Mouse (Mus musculus): Measurements from ENCODE around the gene Samd10. TPM values are rescaled to one million over a fixed set of nuclear protein-coding genes. Genes with fewer than 3 reads are reported as not detected.

Samd10 gene
- polyA plus RNA-seq, 1 experiment from 2014 or later = 18.8 TPM

DNA sequence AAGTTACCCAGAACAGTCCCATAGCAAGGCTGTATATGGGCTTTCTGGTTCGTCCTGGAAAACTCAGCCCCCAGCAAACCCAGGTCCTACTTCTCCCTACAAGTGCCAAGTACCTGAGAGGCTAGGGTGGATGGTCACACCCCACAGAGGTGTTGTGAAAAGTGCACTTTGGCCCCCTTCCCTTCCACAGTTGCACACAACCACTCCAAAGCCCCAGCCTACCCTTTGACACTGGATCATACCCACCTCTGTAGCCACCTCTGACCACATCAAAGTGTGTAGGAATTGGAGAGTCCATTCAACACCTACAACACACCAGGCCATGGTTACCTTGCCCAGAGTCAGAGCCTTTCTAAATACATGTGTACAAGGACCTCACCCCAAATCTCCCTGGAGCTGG, 16.1 kb downstream of the Samd10 start:
- ATAC-seq = no peak
- no peak overlapping the region for H3K4me2 ChIP-seq (replicated peaks; ENCODE audit: low read depth)
- no peak for TF ChIP-seq CTCF (IDR thresholded peaks at IDR 0.05; ENCODE audit: low read depth)
- 50% methylated on average over 1 of the region's 1 CpGs for WGBS
- H3K9ac ChIP-seq (ENCODE audit: low read depth, low read length) = no peak overlapping the region
- no peaks in the 10 kb centered on the region for H3K27me3 ChIP-seq (replicated peaks; ENCODE audit: control insufficient read depth, insufficient read depth, low read length)
- peaks cover 36% of the 10 kb centered on the region for H3K36me3 ChIP-seq (ENCODE audit: control insufficient read depth, insufficient read depth)
- no peak overlapping the region for H3K27ac ChIP-seq (ENCODE audit: low read depth, low read length)
- H3K9me3 ChIP-seq (ENCODE audit: control insufficient read depth) = no peaks in the 10 kb centered on the region
- H3K4me3 ChIP-seq (ENCODE audit: low read depth, low read length) = no peak overlapping the region
- H3K4me1 ChIP-seq (replicated peaks; ENCODE audit: control insufficient read depth, insufficient read depth, low read length) = peaks cover 13% of the 10 kb centered on the region; the same call in 1 of the 2 replicates

- ATAC-seq = no peak
- no peaks in the 10 kb centered on the region for H3K9me3 ChIP-seq (ENCODE audit: control insufficient read depth)
- H3K36me3 ChIP-seq (ENCODE audit: control insufficient read depth, insufficient read depth) = peaks cover 31% of the 10 kb centered on the region
- 81% methylated on average over 2 of the region's 2 CpGs for WGBS
- H3K4me1 ChIP-seq (replicated peaks; ENCODE audit: control insufficient read depth, insufficient read depth, low read length) = peaks cover 13% of the 10 kb centered on the region; the same call in 1 of the 2 replicates
- peak overlapping the region; percentile 90 for H3K4me2 ChIP-seq (replicated peaks; ENCODE audit: low read depth)
- no peak for TF ChIP-seq CTCF (IDR thresholded peaks at IDR 0.05; ENCODE audit: low read depth)
- no peak overlapping the region for H3K27ac ChIP-seq (ENCODE audit: low read depth, low read length)
- 0 out of 2 replicates have a peak overlapping the region, but pooled peaks have one; percentile 86 for H3K4me3 ChIP-seq (ENCODE audit: low read depth, low read length)
- H3K9ac ChIP-seq (ENCODE audit: low read depth, low read length) = no peak overlapping the region; the same call in 1 of the 2 replicates
- no peaks in the 10 kb centered on the region for H3K27me3 ChIP-seq (replicated peaks; ENCODE audit: control insufficient read depth, insufficient read depth, low read length)
Observed at GRCm38 (mm10) chr2:181582358-181582757, 16.7 kb downstream of the Samd10 start.

DNA sequence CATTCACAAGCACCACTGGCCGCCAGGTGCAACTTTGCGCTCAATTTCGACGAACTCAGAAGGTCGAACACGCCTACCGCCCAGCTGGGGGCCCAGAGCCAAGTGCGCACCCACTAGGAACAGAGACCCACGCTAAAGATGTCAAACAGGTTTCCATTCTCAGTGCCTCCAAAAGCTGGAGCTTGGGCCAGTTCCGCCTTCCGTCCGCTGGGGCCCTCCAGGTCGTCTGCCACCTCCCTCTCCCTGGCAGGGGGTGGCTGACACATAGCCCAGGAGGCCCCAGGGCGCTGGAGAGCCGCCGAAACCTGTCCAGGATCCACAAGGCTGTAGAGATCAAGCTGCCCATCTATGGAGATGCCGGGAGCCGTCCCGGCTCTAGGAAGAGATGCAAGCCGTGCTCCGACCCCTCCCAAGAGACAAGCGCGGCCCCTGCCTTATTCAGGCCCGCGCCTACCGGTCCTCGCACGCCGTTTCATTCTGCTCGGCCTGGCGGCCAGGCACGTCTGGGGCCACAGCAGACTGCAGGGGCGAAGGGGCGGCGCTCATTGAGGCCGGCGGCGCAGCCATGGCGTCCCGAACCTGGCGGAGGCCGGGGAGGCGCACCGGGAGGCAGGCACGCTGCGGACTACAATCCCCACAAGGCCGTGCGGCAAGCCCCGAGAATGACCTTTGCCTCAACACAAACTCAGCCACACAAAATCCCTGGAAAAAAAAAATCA, 17.5 kb downstream of the Samd10 start:
- no peak for TF ChIP-seq CTCF (IDR thresholded peaks at IDR 0.05; ENCODE audit: low read depth)

DNA sequence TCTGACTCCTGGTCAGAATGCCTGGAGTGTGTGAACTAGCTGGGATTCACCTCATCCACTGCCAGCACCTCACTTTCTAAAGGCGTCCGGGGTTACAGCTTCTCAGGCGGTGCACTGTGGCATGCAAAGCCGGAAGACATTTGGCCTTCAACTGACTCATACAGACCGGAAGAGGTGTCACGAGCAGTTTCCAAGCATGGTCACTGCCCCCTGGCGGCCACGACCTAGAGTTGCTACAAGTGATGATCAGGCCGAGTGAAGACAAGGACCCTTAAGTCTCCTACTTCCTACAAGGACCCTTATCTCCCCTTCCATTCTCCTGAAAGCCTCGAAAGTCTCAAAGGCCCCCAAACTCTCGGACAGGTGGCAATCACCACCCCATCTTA, 18.0 kb downstream of the Samd10 start:
- Histone ChIP-seq H3K4me1 (replicated peaks; ENCODE audit: control insufficient read depth, insufficient read depth, low read length) (peaks cover 13% of the 10 kb centered on the region; the same call in 1 of the 2 replicates), H3K9me3 (ENCODE audit: control insufficient read depth) (no peaks in the 10 kb centered on the region), H3K36me3 (ENCODE audit: control insufficient read depth, insufficient read depth) (peaks cover 17% of the 10 kb centered on the region), H3K9ac (ENCODE audit: low read depth, low read length) (peak overlapping the region; percentile 83), H3K27me3 (replicated peaks; ENCODE audit: control insufficient read depth, insufficient read depth, low read length) (no peaks in the 10 kb centered on the region), H3K4me2 (replicated peaks; ENCODE audit: low read depth) (peak overlapping the region; percentile 90), H3K27ac (ENCODE audit: low read depth, low read length) (peak overlapping the region; percentile 97), H3K4me3 (ENCODE audit: low read depth, low read length) (peak overlapping the region; percentile 86)
- ATAC-seq = peak; percentile 79
- WGBS = under 1% methylated on average over 11 of the region's 11 CpGs
- TF ChIP-seq CTCF (IDR thresholded peaks at IDR 0.05; ENCODE audit: low read depth) = peak; percentile 97

More for the DNA sequence above, 17.5 kb downstream of the Samd10 start:
- Histone ChIP-seq H3K4me1 (replicated peaks; ENCODE audit: control insufficient read depth, insufficient read depth, low read length) (peaks cover 13% of the 10 kb centered on the region; the same call in 1 of the 2 replicates), H3K27me3 (replicated peaks; ENCODE audit: control insufficient read depth, insufficient read depth, low read length) (no peaks in the 10 kb centered on the region), H3K36me3 (ENCODE audit: control insufficient read depth, insufficient read depth) (peaks cover 23% of the 10 kb centered on the region), H3K27ac (ENCODE audit: low read depth, low read length) (peak overlapping the region; percentile 97), H3K4me2 (replicated peaks; ENCODE audit: low read depth) (peak overlapping the region; percentile 90), H3K9me3 (ENCODE audit: control insufficient read depth) (no peaks in the 10 kb centered on the region), H3K4me3 (ENCODE audit: low read depth, low read length) (peak overlapping the region; percentile 86), H3K9ac (ENCODE audit: low read depth, low read length) (peak overlapping the region; percentile 83)
- WGBS = under 1% methylated on average over 48 of the region's 49 CpGs
- ATAC-seq = peak; percentile 83

GRCm38 (mm10) chr2:181580131-181580772, 18.8 kb downstream of the Samd10 start:
- peak overlapping the region; percentile 90 for H3K4me2 ChIP-seq (replicated peaks; ENCODE audit: low read depth)
- no peak for ATAC-seq
- H3K27ac ChIP-seq (ENCODE audit: low read depth, low read length) = peak overlapping the region; percentile 97
- peaks cover 13% of the 10 kb centered on the region; the same call in 1 of the 2 replicates for H3K4me1 ChIP-seq (replicated peaks; ENCODE audit: control insufficient read depth, insufficient read depth, low read length)
- no peak for TF ChIP-seq CTCF (IDR thresholded peaks at IDR 0.05; ENCODE audit: low read depth)
- peaks cover 9% of the 10 kb centered on the region for H3K36me3 ChIP-seq (ENCODE audit: control insufficient read depth, insufficient read depth)
- H3K9ac ChIP-seq (ENCODE audit: low read depth, low read length) = peak overlapping the region; percentile 83
- no peaks in the 10 kb centered on the region for H3K27me3 ChIP-seq (replicated peaks; ENCODE audit: control insufficient read depth, insufficient read depth, low read length)
- H3K9me3 ChIP-seq (ENCODE audit: control insufficient read depth) = no peaks in the 10 kb centered on the region
- WGBS = 64% methylated on average over 5 of the region's 5 CpGs
- H3K4me3 ChIP-seq (ENCODE audit: low read depth, low read length) = peak overlapping the region; percentile 86

DNA sequence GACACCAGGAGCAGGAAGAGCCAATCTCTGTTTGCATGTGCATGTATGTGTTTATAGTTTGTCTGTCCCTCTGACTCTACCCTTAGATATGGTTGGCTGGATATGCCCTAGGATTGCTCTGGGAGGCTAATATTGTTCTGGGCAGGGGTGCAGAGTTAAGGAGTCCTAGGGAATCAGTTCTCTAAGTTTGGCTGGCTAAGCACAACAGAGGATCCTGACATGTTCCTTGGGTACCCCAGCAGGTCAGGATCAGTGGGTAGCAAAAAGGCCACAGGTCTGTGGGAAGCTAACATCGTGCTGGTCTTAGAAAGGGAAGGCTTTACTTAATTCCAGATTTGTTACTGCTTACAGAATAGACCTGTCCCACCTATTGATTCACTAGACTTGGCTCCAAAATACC, 19.3 kb downstream of the Samd10 start:
- Histone ChIP-seq H3K4me1 (replicated peaks; ENCODE audit: control insufficient read depth, insufficient read depth, low read length) (peaks cover 13% of the 10 kb centered on the region; the same call in 1 of the 2 replicates), H3K36me3 (ENCODE audit: control insufficient read depth, insufficient read depth) (peaks cover 9% of the 10 kb centered on the region), H3K4me2 (replicated peaks; ENCODE audit: low read depth) (peak overlapping the region; percentile 90), H3K4me3 (ENCODE audit: low read depth, low read length) (no peak overlapping the region), H3K9me3 (ENCODE audit: control insufficient read depth) (no peaks in the 10 kb centered on the region), H3K27ac (ENCODE audit: low read depth, low read length) (no peak overlapping the region), H3K27me3 (replicated peaks; ENCODE audit: control insufficient read depth, insufficient read depth, low read length) (no peaks in the 10 kb centered on the region), H3K9ac (ENCODE audit: low read depth, low read length) (0 out of 2 replicates have a peak overlapping the region, but pooled peaks have one; percentile 27)
- no peak for ATAC-seq
- no peak for TF ChIP-seq CTCF (IDR thresholded peaks at IDR 0.05; ENCODE audit: low read depth)
- WGBS = 79% methylated on average over 1 of the region's 1 CpGs
